Mouse (Mus musculus): ENCODE measurements around the gene Nadk2. TPM values are rescaled to one million over a fixed set of nuclear protein-coding genes. Genes with fewer than 3 reads are reported as not detected.

Nadk2 gene
- polyA plus RNA-seq, 2 experiments from 2014 or later, result 3.7 to 6.0 TPM

GRCm38 (mm10) chr15:9131499-9131888 lies 60.4 kb downstream of the Nadk2 start:
- no peak for ATAC-seq

DNA sequence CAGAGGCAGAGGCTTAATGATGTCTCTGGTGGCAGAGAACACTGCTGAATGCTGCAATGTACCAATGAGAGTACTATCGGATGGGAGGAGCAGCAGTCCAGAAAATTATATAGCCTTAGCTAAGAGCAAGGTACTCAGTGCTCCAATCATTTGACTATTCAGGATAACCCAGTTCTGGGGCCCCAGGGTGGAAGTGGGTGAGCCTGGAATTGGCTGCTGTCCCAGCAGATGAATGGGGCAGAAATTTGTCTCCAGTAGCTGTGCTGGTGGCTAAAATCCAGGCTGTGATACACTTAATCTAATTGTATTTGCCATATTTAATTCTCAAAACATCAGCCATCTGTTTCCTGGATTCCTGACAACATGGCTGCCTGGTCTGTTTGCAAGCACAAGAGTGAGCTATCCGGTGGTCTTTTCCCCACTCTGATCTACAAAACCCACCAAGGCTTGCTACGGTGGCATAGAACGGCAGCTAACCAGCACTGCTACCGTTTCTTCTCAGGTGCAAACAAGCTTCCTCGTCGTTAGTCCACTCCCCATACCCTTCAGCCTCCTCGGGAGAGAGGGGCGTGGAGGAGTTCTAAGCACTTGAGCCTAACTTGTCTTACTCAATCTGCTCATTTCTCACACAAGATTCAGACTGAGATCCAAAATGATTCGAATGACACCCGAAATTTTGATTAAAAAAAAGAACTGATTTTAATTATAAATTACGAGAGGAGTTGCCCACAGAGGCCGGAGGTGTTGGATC lies 61.8 kb downstream of the Nadk2 start:
- no peak for ATAC-seq

- no peak for ATAC-seq
Observed at GRCm38 (mm10) chr15:9134891-9135507, 63.9 kb downstream of the Nadk2 start.

GRCm38 (mm10) chr15:9139447-9139846 lies 68.4 kb downstream of the Nadk2 start:
- no peak for ATAC-seq

DNA sequence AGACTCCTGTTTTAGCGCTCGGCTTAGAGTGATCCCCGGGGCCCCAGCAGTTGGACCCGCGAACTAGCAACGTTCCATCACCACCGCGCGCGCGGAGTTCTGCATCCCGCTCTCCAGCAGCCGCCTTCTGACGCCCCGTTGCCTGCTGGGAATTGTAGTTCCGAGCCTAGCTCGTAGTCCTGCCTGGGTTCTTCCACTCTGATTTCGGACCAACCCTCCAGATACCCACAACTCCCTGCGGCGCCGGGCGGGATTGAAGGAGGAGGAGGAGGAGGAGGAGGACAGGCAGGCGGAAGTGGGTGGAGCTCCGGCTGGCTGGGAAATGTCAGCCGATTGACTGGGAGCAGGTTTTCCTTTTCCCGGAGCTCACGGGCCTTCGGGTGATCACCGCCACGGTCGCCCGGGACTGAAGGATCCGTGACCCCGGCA lies 69.2 kb downstream of the Nadk2 start, which contains the start of gene Lmbrd2:
TSS of gene Lmbrd2 (plus strand) at position 299 of the 429 bp plus-strand sequence.
- peak; percentile 97 for ATAC-seq

GRCm38 (mm10) chr15:9140684-9141171 lies 69.7 kb downstream of the Nadk2 start:
- peak; percentile 42 for ATAC-seq

DNA sequence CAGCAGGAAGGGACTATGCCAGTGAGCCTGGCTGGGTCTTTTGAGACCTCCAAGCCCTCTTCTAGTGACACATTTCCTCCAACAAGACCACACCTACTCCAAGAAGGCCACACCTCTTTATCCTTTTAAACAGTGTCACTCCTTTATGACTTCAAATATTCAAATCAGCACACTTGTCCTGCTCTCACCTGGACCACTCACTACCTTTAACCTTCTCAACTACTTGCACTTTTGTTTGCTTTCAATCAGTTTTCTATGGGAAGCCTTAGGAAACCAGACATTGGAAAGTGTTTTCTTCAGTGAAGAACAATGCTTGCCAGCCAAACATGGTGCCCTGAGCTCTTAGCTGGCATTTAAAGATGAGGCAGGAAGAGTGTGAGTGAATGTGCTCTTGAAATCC lies 84.3 kb downstream of the Nadk2 start, which contains the start of gene Skp2:
TSS of gene Skp2 (minus strand) at position 101 of the 400 bp plus-strand sequence.
- ATAC-seq, result no peak

Other genes with a start within 250 kb of the Nadk2 start
- under 1 TPM in 1 of 2 experiments, not detected in 1; 0.09 TPM for gene Ranbp3l, start 103.3 kb upstream of the Nadk2 start, polyA plus RNA-seq (2017; shearing (Covaris generic))
- 1 to 10 TPM; 4.2 to 4.9 TPM for gene Lmbrd2, start 69.3 kb downstream of the Nadk2 start, polyA plus RNA-seq (2017; shearing (Covaris generic))
- 1 to 10 TPM; 4.4 to 7.8 TPM for gene Skp2, start 84.2 kb downstream of the Nadk2 start, polyA plus RNA-seq (2017; shearing (Covaris generic))
- gene Ugt3a1, start 205.6 kb downstream of the Nadk2 start, polyA plus RNA-seq (2017; shearing (Covaris generic)), result not detected

All from CD4-positive, CD25-positive, alpha-beta regulatory T cell, adult 4 months (primary cell).